Mouse (Mus musculus) bone marrow macrophage, adult 2 months (primary cell): ENCODE results near the gene Ralbp1.

Experiments
- CTCF ChIP-seq: IDR thresholded peaks from 2 replicates; pipeline ENCODE4 v1.5.1; 2012; ENCODE audit warnings: low read depth, mild to moderate bottlenecking, low read length, moderate library complexity
- POLR2A ChIP-seq: IDR thresholded peaks from 2 replicates; pipeline ENCODE4 v1.6.1; 2012; ENCODE audit warnings: mild to moderate bottlenecking, low read depth, low read length, borderline replicate concordance

- TF ChIP-seq POLR2A (no peak), CTCF (no peak)
These were observed 1.4 kb downstream of the Ralbp1 start for GRCm38 (mm10) chr17:65884061-65884669.
